Mouse (Mus musculus): ENCODE measurements around the gene Hs3st6. TPM values are rescaled to one million over a fixed set of nuclear protein-coding genes. Genes with fewer than 3 reads are reported as not detected.

Gene Hs3st6
- polyA plus RNA-seq, 1 experiment, result 0.80 TPM

DNA sequence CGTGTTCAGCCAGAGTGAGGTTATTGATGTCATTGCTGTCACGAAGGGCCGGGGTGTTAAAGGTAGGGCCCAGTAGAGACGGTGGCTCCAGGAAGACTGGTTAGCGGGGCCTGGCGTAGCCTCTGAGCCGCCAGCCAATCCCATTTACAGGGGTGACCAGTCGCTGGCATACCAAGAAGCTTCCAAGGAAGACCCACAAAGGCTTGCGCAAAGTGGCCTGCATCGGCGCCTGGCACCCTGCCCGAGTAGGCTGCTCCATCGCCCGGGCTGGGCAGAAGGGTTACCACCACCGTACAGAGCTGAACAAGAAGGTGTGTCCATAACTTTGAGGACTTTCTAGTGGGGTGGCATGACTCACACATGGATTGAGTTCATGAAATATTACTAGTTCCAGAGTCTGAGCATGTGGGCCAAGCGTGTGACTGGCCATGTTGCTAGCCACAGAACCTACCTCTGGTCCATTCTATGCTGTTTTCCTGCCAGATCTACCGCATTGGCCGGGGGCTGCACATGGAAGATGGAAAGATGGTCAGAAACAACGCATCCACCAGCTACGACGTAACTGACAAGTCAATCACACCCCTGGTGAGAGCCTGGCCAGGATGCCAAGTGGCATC, 19.2 kb upstream of the Hs3st6 start:
- Histone ChIP-seq H3K27me3 (ENCODE audit: control insufficient read depth, insufficient read depth, low read length) (no peaks in the 10 kb centered on the region), H3K4me3 (replicated peaks; ENCODE audit: insufficient read depth, low read depth, low read length) (no peak overlapping the region), H3K27ac (ENCODE audit: insufficient read depth, low read length) (no peak overlapping the region), H3K4me1 (ENCODE audit: control insufficient read depth, insufficient read depth, low read length) (no peaks in the 10 kb centered on the region)
- no peak for DNase-seq
- TF ChIP-seq POLR2A (IDR thresholded peaks at IDR 0.05; ENCODE audit: borderline replicate concordance, insufficient read depth, low read length), result no peak
- 73% methylated on average over 21 of the region's 21 CpGs for WGBS

DNA sequence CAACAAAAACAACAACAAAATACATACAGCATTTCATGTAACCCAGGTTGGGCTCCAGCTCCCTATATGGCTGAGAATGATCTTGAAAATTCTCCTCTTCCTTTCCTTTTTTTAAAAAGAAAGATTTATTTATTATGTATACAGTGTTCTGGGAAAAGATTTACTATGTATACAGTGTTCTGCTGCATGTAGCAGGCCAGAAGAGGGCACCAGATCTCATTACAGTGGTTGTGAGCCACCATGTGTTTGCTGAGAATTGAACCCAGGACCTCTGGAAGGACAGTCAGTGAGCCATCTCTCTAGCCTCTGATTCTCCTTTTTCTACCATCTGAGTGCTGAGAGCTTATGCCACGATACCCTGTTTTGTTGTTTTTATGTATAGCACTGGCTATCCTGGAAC, 18.3 kb upstream of the Hs3st6 start:
- no peak for DNase-seq
- no peak overlapping the region for H3K4me3 ChIP-seq (replicated peaks; ENCODE audit: insufficient read depth, low read depth, low read length)
- TF ChIP-seq CTCF (IDR thresholded peaks at IDR 0.05; ENCODE audit: borderline replicate concordance, insufficient read depth, low read depth, low read length) (no peak), POLR2A (IDR thresholded peaks at IDR 0.05; ENCODE audit: borderline replicate concordance, insufficient read depth, low read length) (no peak)
- H3K4me1 ChIP-seq (ENCODE audit: control insufficient read depth, insufficient read depth, low read length), result no peaks in the 10 kb centered on the region
- H3K27me3 ChIP-seq (ENCODE audit: control insufficient read depth, insufficient read depth, low read length), result no peaks in the 10 kb centered on the region
- H3K27ac ChIP-seq (ENCODE audit: insufficient read depth, low read length), result no peak overlapping the region
- WGBS, result 88% methylated on average over 1 of the region's 1 CpGs

DNA sequence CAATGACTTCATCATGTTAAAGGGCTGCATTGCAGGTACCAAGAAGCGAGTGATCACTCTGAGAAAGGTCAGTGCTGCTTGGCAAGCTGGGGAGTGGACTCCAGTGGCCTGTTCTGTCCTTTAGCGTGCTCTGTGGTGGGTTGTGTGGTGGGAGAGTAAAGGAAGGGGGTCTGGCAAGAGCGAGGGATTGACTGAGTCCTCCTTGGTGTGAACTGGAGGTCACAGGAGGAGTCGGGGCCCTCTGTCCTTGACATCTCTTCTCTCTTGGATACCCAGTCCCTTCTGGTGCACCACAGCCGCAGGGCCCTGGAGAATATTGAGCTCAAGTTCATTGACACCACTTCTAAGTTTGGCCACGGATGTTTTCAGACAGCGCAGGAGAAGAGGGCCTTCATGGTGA, 17.3 kb upstream of the Hs3st6 start:
- no peak for TF ChIP-seq POLR2A (IDR thresholded peaks at IDR 0.05; ENCODE audit: borderline replicate concordance, insufficient read depth, low read length)
- no peak for TF ChIP-seq CTCF (IDR thresholded peaks at IDR 0.05; ENCODE audit: borderline replicate concordance, insufficient read depth, low read depth, low read length)
- no peak for DNase-seq
- 82% methylated on average over 7 of the region's 7 CpGs for WGBS
- H3K27ac ChIP-seq (ENCODE audit: insufficient read depth, low read length), result no peak overlapping the region
- H3K4me3 ChIP-seq (replicated peaks; ENCODE audit: insufficient read depth, low read depth, low read length), result no peak overlapping the region
- H3K4me1 ChIP-seq (ENCODE audit: control insufficient read depth, insufficient read depth, low read length), result no peaks in the 10 kb centered on the region
- H3K27me3 ChIP-seq (ENCODE audit: control insufficient read depth, insufficient read depth, low read length), result no peaks in the 10 kb centered on the region

DNA sequence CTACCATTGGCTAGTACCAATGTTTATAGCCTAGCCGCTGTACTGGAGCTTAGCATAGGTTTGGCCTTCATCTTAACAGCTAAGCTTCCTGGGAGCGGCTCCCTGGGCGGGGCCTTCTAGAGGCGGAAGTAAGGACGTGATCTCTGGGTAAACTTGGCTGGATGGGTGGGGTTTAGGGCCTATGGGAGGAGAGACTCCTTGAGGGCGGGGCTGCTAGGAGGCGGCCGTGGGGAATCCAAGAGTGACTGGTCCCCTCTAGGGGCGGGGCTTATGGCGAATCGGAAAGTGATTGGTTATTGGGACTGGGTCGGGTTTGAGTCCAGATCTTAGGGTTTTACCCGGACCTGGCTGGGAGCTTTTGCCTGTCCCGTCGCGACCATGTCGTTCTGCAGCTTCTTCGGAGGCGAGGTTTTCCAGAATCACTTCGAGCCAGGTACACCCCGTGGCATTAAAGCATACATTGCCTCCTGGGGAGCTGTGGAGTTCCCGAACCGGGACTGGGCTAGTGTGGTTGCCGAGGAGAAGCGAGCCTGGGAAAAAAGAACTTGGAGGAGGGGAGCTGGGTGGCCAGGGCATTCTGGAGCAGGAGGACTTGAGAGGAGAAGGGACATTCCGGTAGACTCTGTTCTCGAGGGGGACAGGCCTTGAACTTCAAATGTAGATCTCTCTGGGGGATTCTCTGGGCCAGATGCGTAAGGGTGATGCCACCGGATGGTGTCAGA, 16.3 kb upstream of the Hs3st6 start, which contains the start of gene Msrb1:
Gene Msrb1 (plus strand): TSS at position 313 of the 722 bp plus-strand sequence.
- no peaks in the 10 kb centered on the region for H3K27me3 ChIP-seq (ENCODE audit: control insufficient read depth, insufficient read depth, low read length)
- no peak for TF ChIP-seq CTCF (IDR thresholded peaks at IDR 0.05; ENCODE audit: borderline replicate concordance, insufficient read depth, low read depth, low read length)
- TF ChIP-seq POLR2A (IDR thresholded peaks at IDR 0.05; ENCODE audit: borderline replicate concordance, insufficient read depth, low read length), result peak; percentile 71
- H3K4me1 ChIP-seq (ENCODE audit: control insufficient read depth, insufficient read depth, low read length), result no peaks in the 10 kb centered on the region
- WGBS, result under 1% methylated on average over 28 of the region's 29 CpGs
- peak within 1 kb of the TSS; percentile 95 for H3K4me3 ChIP-seq (replicated peaks; ENCODE audit: insufficient read depth, low read depth, low read length)
- peak; percentile 91 to 96 for DNase-seq
- peak within 1 kb of the TSS; percentile 51 for H3K27ac ChIP-seq (ENCODE audit: insufficient read depth, low read length)

DNA sequence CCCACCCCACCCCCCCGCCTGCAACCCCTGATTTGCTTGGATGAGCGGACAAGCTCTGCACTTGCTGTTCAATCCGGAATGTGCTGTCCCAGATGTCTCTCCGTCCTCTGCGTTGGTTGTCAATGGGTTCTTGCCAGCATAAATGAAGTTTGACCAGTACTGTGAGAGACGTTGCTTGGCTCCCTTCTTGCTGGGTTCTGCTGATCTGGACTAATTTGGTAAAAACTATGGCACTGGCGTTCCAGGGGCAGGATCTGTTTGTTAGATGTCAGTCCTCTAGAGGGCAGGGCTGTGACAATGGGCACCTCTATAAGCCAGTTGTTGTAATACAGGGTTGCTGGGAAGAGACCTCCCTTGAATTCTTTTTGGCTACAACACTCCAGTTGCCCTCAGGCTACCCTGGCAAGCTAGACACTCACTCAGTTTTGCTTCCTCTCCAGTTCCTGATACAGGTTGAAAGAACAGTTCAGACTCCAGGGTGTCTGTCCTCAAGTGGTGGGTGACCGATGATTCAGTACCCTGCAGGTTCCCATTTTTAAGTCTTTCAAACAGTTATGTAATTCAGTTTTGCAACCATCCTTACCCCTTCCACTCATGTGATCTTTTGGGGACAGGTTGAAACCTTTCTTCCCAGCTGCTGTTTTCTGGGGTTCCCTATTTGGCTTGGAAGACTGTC, 15.5 kb upstream of the Hs3st6 start:
- no peak for DNase-seq
- TF ChIP-seq CTCF (IDR thresholded peaks at IDR 0.05; ENCODE audit: borderline replicate concordance, insufficient read depth, low read depth, low read length) (0 out of 2 replicates have a peak, but pooled peaks have one; percentile 10), POLR2A (IDR thresholded peaks at IDR 0.05; ENCODE audit: borderline replicate concordance, insufficient read depth, low read length) (no peak)
- Histone ChIP-seq H3K4me3 (replicated peaks; ENCODE audit: insufficient read depth, low read depth, low read length) (peak overlapping the region; percentile 95), H3K4me1 (ENCODE audit: control insufficient read depth, insufficient read depth, low read length) (no peaks in the 10 kb centered on the region), H3K27ac (ENCODE audit: insufficient read depth, low read length) (no peak overlapping the region), H3K27me3 (ENCODE audit: control insufficient read depth, insufficient read depth, low read length) (no peaks in the 10 kb centered on the region)
- 16% methylated on average over 8 of the region's 8 CpGs for WGBS

DNA sequence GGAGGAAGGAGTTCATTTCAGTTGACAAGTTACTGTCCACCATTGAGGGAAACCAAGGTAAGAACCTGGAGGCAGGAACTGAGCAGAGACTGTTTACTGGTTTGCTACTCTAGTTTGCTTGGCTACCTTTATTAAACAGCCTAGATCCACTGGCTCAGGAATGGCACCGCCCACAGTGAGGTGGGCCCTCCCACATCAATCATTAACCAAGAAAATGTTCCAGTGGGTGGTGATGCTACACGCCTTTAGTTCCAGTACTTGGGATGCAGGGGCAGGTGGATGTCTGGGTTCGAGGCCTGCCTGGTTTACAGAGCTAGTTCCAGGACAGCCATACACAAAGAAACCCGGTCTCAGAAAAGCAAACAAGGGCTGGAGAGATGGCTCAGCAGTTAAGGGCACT, 14.6 kb upstream of the Hs3st6 start:
- Histone ChIP-seq H3K27ac (ENCODE audit: insufficient read depth, low read length) (no peak overlapping the region), H3K27me3 (ENCODE audit: control insufficient read depth, insufficient read depth, low read length) (no peaks in the 10 kb centered on the region)
- TF ChIP-seq POLR2A (IDR thresholded peaks at IDR 0.05; ENCODE audit: borderline replicate concordance, insufficient read depth, low read length) (no peak), CTCF (IDR thresholded peaks at IDR 0.05; ENCODE audit: borderline replicate concordance, insufficient read depth, low read depth, low read length) (no peak)

DNA sequence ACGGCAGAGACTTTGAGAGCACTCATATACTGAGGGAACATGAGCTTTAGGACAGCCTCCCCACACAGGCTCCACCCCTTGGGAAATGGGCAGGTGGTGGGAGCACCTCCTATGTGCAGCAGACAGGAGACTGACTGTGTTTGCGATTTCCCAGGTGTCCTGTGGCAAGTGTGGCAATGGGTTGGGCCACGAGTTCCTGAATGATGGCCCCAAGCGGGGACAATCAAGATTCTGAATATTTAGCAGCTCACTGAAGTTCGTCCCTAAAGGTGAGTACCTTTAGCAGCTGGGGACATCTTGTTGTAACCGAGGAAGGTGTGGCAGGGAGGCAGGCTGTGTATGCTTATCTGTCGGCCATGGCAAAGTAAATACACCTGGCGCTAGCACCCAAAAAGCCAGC, 12.9 kb upstream of the Hs3st6 start:
- Histone ChIP-seq H3K4me3 (replicated peaks; ENCODE audit: insufficient read depth, low read depth, low read length) (no peak overlapping the region), H3K27me3 (ENCODE audit: control insufficient read depth, insufficient read depth, low read length) (no peaks in the 10 kb centered on the region), H3K4me1 (ENCODE audit: control insufficient read depth, insufficient read depth, low read length) (no peaks in the 10 kb centered on the region), H3K27ac (ENCODE audit: insufficient read depth, low read length) (no peak overlapping the region)
- WGBS, result 86% methylated on average over 8 of the region's 8 CpGs
- TF ChIP-seq POLR2A (IDR thresholded peaks at IDR 0.05; ENCODE audit: borderline replicate concordance, insufficient read depth, low read length) (no peak), CTCF (IDR thresholded peaks at IDR 0.05; ENCODE audit: borderline replicate concordance, insufficient read depth, low read depth, low read length) (no peak)
- DNase-seq, result no peak

More for the DNA sequence above, 14.6 kb upstream of the Hs3st6 start:
- no peak overlapping the region for H3K4me3 ChIP-seq (replicated peaks; ENCODE audit: insufficient read depth, low read depth, low read length)
- no peaks in the 10 kb centered on the region for H3K4me1 ChIP-seq (ENCODE audit: control insufficient read depth, insufficient read depth, low read length)
- DNase-seq, result no peak
- 88% methylated on average over 4 of the region's 4 CpGs for WGBS
